Mouse (Mus musculus) intestine, postnatal 0 days (tissue): Measurements from ENCODE around the gene Acot13. TPM values are rescaled to one million over a fixed set of nuclear protein-coding genes. Genes with fewer than 3 reads are reported as not detected.

Source experiments
- ATAC-seq: fragments of 200-750 bp; cut with Nextera tagmentation; 2 replicates; pipeline ENCODE4 v1.8.0; 2017; ENCODE audit warnings: mild to moderate bottlenecking, moderate TSS enrichment, moderate library complexity
- H3K27ac ChIP-seq: fragments of 300-500 bp; sonication (generic); 2 replicates; pipeline ENCODE4 v1.5.1; 2014; ENCODE audit warnings: mild to moderate bottlenecking, low read depth, low read length, moderate library complexity
- H3K27me3 ChIP-seq: fragments of 300-500 bp; sonication (generic); replicated peaks from 2 replicates; pipeline ENCODE4 v1.6.1; 2014; ENCODE audit warnings: low read length, mixed read lengths; ENCODE audit not compliant: control insufficient read depth, insufficient read depth
- H3K36me3 ChIP-seq: fragments of 300-500 bp; sonication (generic); 2 replicates; pipeline ENCODE4 v1.6.1; 2014; ENCODE audit warnings: mild to moderate bottlenecking, moderate library complexity; ENCODE audit not compliant: control insufficient read depth, insufficient read depth
- H3K4me1 ChIP-seq: fragments of 300-500 bp; sonication (generic); replicated peaks from 2 replicates; pipeline ENCODE4 v1.6.1; 2014; ENCODE audit warnings: antibody characterized with exemption, low read length, mixed read lengths; ENCODE audit not compliant: control insufficient read depth, insufficient read depth
- H3K4me2 ChIP-seq: fragments of 300-500 bp; sonication (generic); replicated peaks from 2 replicates; pipeline ENCODE4 v1.6.1; 2014; ENCODE audit warnings: low read depth, mild to moderate bottlenecking, moderate library complexity
- H3K4me3 ChIP-seq: fragments of 300-500 bp; sonication (generic); 2 replicates; pipeline ENCODE4 v1.5.1; 2014; ENCODE audit warnings: low read depth, low read length
- H3K9ac ChIP-seq: fragments of 300-500 bp; sonication (generic); 2 replicates; pipeline ENCODE4 v1.6.1; 2014; ENCODE audit warnings: mild to moderate bottlenecking, low read depth, low read length
- H3K9me3 ChIP-seq: fragments of 300-500 bp; sonication (generic); 2 replicates; pipeline ENCODE4 v1.6.1; 2016; ENCODE audit warnings: mixed run types; ENCODE audit not compliant: control insufficient read depth
- CTCF ChIP-seq: sonication (generic); IDR thresholded peaks from 2 replicates; pipeline ENCODE4 v1.5.1; 2016; ENCODE audit warnings: low read depth, mild to moderate bottlenecking, control low read depth, antibody characterized with exemption, moderate library complexity
- WGBS: fragments of 180-500 bp; shearing (Covaris S2); extraction: QIAGEN DNeasy Blood & Tissue Kit; methylation state at CpG from one replicate; pipeline ENCODE4 v1.1.7; 2014; 5-methylcytosine and 5-hydroxymethylcytosine counted together
- polyA plus RNA-seq: library from polyadenylated mRNA; unstranded; fragments of >200 nt; fragmentation: Nextera tagmentation; extraction: Ambion mirVana; gene quantifications from 2 replicates; pipeline ENCODE4 v1.2.1, GENCODE M21; 2015

Gene Acot13
- polyA plus RNA-seq: 183 and 185 TPM in 2 replicates

DNA sequence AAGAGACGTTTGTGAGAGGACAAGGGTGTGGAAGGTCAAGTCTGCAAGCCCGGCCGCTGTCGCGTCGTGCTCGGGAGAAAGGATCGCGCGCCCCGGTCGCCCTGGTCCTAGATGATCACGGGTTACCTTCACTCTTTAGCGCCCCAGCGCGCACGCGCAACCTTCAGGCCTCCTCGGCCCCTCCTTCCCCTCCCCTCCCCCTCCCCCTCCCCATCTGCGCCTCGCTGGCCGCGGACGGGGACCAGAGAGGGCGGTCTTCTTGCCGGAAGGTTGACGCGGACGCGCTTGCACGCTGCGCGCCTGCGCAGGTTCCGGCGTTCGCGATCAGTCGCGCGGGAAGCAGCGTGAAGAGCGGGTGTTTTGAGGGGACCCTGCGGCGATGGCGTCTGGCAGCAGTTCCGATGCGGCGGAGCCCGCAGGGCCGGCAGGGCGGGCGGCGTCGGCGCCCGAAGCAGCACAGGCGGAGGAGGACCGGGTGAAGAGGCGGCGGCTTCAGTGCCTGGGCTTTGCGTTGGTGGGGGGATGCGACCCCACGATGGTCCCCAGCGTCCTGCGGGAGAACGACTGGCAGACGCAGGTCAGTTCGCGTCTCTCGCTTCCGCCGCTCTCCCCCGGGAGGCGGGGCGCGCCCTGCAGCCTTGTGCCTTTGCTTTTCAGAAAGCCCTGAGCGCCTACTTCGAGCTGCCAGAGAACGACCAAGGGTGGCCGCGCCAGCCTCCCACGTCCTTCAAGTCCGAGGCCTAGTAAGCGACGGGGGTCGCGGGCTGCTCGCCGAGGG lies at the start of gene Acot13, which contains the start of gene Tdp2:
Acot13 (minus strand) TSS at position 188 of the 778 bp plus-strand sequence.
Tdp2 (plus strand) TSS at position 327 of the 778 bp plus-strand sequence.
- Histone ChIP-seq H3K36me3 (0 out of 2 replicates have a peak, but pooled peaks cover 4% of the 10 kb centered on the region), H3K4me2 (peak within 1 kb of the TSS; percentile 89), H3K9ac (peak within 1 kb of the TSS; percentile 94), H3K27me3 (no peaks in the 10 kb centered on the region), H3K4me1 (no peaks in the 10 kb centered on the region), H3K27ac (peak within 1 kb of the TSS; percentile 93), H3K9me3 (no peaks in the 10 kb centered on the region), H3K4me3 (peak within 1 kb of the TSS; percentile 96)
- ATAC-seq: peak; percentile 96
- TF ChIP-seq CTCF: peak; percentile 34; the same call in 1 of the 2 replicates
- under 1% methylated on average over 84 of the region's 90 CpGs for WGBS

DNA sequence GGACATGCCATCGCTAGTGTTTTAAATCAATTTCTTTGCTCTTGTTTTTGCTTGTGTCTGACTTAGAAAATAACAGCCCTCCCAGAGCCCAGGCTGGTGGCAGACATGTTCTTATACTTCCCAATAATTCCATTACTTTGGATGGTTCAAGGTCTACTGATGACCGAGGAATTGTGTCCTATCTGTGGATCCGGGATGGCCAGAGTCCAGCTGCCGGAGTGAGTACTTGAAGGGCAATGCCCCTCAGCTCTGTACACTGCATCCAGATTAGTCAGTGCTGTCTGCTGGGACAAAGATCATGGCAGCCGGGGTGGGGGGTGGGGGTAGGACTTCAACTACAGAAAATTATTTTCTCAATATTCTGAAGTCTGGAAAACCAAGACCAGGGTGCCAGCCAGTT lies 49.4 kb upstream of the Acot13 start:
- H3K27me3 ChIP-seq: no peaks in the 10 kb centered on the region
- no peak overlapping the region for H3K4me3 ChIP-seq
- no peak for TF ChIP-seq CTCF
- peak; percentile 83 for ATAC-seq
- H3K9me3 ChIP-seq: 0 out of 2 replicates have a peak, but pooled peaks cover 2% of the 10 kb centered on the region
- H3K4me1 ChIP-seq: 0 out of 2 replicates have a peak, but pooled peaks cover 3% of the 10 kb centered on the region
- WGBS: 55% methylated on average over 5 of the region's 5 CpGs
- H3K4me2 ChIP-seq: 0 out of 2 replicates have a peak overlapping the region, but pooled peaks have one; percentile 21
- peaks cover 8% of the 10 kb centered on the region; the same call in 1 of the 2 replicates for H3K36me3 ChIP-seq
- no peak overlapping the region for H3K9ac ChIP-seq
- peak overlapping the region; percentile 93 for H3K27ac ChIP-seq

DNA sequence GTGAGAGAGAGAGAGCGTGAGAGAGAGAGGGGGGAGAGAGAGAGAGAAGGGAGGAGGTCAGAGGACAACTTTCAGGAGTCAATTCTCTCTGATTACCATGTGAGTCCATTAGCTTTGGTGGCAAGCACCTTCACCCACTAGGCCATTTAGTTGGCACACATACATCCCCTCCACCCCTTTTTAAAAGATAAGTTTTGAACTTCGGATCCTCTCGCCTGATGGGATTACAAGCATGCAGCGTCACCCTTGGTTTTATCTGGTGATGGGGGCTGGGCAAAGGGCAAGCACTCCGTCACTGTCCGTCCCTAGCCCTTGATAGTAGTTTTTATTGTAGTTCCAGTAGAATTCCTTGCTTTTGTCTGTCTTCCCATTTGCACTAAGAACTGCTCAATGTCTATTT lies 48.9 kb upstream of the Acot13 start:
- no peak for TF ChIP-seq CTCF
- 35% methylated on average over 6 of the region's 6 CpGs for WGBS
- H3K27me3 ChIP-seq: no peaks in the 10 kb centered on the region
- H3K4me2 ChIP-seq: peak overlapping the region; percentile 24; the same call in 1 of the 2 replicates
- no peak overlapping the region for H3K4me3 ChIP-seq
- 0 out of 2 replicates have a peak, but pooled peaks cover 3% of the 10 kb centered on the region for H3K4me1 ChIP-seq
- H3K27ac ChIP-seq: peak overlapping the region; percentile 93
- 0 out of 2 replicates have a peak, but pooled peaks cover 8% of the 10 kb centered on the region for H3K36me3 ChIP-seq
- 0 out of 2 replicates have a peak, but pooled peaks cover 2% of the 10 kb centered on the region for H3K9me3 ChIP-seq
- peak; percentile 85 for ATAC-seq
- H3K9ac ChIP-seq: no peak overlapping the region

DNA sequence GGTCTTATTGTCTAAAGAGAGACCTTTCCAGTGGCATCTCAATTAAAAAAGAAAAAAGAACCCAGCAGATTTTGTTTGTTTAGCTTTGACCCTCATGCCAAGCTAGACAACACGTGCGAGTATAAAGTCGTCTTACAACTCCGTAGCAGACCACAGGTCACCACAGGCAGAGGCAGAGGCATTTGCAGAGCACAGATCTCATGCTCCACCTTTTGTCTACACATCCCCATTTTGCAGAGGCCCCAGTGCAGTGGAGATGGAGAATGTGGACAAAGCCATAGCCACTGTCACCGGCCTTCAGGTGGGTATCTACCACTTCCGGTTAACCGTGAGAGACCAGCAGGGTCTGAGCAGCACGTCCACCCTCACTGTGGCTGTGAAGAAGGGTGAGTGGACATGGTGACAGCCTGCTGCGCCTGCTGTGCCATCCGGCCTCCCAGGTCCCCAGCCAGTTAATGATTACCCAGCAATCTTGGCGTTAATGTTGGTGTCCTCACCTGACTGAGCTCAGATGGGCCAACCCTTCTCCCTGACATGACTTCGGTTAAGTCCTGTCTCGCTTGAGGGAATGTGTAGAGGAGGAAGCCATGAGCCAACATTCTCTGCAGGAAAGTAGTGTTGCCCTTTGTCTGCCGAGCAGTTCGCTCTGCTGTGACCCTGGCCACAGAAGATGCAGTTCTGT lies 48.2 kb upstream of the Acot13 start:
- H3K36me3 ChIP-seq: 0 out of 2 replicates have a peak, but pooled peaks cover 4% of the 10 kb centered on the region
- no peak overlapping the region for H3K4me3 ChIP-seq
- no peaks in the 10 kb centered on the region for H3K27me3 ChIP-seq
- no peak overlapping the region for H3K9ac ChIP-seq
- ATAC-seq: peak; percentile 82
- TF ChIP-seq CTCF: no peak
- peak overlapping the region; percentile 93 for H3K27ac ChIP-seq
- 45% methylated on average over 15 of the region's 15 CpGs for WGBS
- H3K4me1 ChIP-seq: 0 out of 2 replicates have a peak, but pooled peaks cover 3% of the 10 kb centered on the region
- H3K9me3 ChIP-seq: 0 out of 2 replicates have a peak, but pooled peaks cover 2% of the 10 kb centered on the region
- H3K4me2 ChIP-seq: peak overlapping the region; percentile 24; the same call in 1 of the 2 replicates

DNA sequence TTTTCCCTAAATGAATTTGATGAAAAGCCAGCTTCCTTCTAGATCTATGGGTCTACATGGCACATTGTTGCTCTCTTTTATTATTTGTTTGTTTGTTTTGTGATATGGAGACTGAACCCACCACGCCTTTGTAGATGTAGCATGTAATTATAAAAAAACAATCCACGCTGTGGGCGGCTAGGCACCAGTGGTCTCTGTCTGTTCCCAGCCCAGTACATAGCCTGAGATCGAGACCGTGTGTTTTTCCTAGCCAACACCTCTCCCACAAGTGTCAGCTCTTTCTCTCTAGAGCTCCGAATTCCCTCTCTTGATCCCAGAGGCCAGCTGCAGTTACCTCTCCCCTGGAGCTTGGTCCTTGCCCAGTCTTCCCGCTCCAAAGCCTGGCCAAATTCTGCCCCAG lies 36.9 kb upstream of the Acot13 start:
- Histone ChIP-seq H3K4me1 (peaks cover 5% of the 10 kb centered on the region; the same call in 1 of the 2 replicates), H3K36me3 (no peaks in the 10 kb centered on the region), H3K27ac (no peak overlapping the region), H3K9me3 (no peaks in the 10 kb centered on the region), H3K4me3 (no peak overlapping the region), H3K27me3 (no peaks in the 10 kb centered on the region), H3K9ac (no peak overlapping the region), H3K4me2 (no peak overlapping the region)
- WGBS: 90% methylated on average over 7 of the region's 7 CpGs
- no peak for TF ChIP-seq CTCF
- ATAC-seq: no peak

DNA sequence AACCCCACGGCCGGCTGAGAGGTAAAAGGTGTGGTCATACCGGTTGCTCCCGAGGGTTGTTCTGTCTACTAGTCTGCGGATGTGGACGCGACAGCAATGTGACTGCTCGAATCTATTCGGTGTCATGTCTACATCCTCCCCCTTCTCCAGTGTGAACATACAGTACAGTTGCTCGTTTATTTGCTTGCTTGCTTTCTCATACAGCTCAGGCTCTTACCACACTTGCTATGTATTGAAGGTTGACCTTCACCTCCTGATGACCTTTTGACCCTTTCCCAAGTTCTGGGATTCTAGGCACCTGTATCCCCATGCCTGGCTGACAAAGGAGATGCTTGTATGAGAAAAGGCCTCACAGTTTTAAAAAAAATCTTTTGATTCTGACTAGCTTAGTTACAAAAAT lies 36.4 kb upstream of the Acot13 start:
- Histone ChIP-seq H3K9ac (no peak overlapping the region), H3K27me3 (no peaks in the 10 kb centered on the region), H3K27ac (no peak overlapping the region), H3K36me3 (no peaks in the 10 kb centered on the region), H3K4me3 (no peak overlapping the region), H3K4me2 (no peak overlapping the region), H3K9me3 (no peaks in the 10 kb centered on the region), H3K4me1 (peaks cover 5% of the 10 kb centered on the region; the same call in 1 of the 2 replicates)
- TF ChIP-seq CTCF: no peak
- ATAC-seq: no peak
- 87% methylated on average over 10 of the region's 10 CpGs for WGBS
